Mouse (Mus musculus): ENCODE measurements at regions not wholly inside any gene's neighbourhood (a gene's known extent, or its start where the extent isn't known, plus 50 kb on each side); places are given as distances from the start of the nearest gene placed in this dataset.
"Not testable (repeated sequence)": the region's sequence is repeated elsewhere in the genome, so short reads cannot be mapped to it uniquely, and the experiment has no call there.

DNA sequence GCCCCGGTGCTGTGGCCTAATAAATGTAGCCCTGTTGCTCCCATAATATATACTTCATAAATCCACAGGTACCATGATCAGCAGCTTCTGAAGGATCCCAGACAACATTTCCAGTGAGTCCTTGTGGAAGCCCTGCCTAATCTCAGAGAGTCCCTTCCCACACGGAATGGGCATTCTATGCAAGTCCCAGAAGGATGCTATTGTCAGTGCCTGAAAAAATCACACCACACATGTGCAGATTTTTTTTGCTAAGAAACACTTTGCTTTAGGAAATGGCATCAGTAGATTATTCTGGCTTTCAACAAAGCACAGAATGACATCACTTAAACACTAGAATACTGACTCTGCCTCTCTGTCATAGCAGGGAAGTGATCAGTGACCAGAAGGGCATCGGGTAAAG lies 456.6 kb upstream of the Cdh5 start:
- DNase-seq (ENCODE audit: low spot score): no peak

DNA sequence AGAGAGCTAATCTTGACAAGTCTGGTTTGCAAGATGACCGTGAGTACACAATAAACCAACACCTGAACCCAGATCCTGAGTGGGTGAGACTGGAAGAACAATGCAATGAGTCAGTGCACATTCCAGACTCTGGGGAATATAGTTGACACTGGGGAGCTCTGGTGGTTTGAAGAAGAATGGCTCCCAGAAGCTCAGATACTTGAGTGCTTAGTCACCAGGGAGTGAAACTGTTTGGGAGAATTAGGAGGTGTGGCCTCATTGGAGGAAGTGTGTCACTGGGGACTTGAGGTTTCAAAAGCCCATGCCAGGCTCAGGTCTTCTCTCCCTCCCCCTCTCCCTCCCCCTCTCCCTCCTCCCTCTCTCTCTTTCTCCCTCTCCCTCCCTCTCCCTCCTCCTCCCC lies 436.6 kb upstream of the Cdh5 start:
- no peak for DNase-seq (ENCODE audit: low spot score)

DNA sequence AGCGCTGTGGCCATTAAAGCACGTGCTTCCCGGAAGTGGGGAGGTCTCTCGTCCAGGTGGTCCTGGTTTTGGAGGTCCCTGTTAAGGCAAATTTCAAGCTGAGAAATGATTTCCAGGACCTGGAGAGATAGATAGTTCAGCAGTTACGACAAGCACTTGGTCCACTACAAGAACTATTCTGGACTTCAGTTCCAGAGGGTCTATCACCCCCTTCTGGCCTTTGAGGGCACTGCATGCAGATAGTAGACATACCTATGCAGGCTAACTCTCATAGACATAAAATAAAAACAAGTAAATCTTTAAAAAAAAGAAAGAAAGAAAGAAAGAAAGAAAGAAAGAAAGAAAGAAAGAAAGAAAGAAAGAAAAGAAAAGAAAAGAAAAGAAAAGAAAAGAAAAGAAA lies 415.2 kb upstream of the Cdh5 start:
- DNase-seq (ENCODE audit: low spot score): not testable (repeated sequence)

DNA sequence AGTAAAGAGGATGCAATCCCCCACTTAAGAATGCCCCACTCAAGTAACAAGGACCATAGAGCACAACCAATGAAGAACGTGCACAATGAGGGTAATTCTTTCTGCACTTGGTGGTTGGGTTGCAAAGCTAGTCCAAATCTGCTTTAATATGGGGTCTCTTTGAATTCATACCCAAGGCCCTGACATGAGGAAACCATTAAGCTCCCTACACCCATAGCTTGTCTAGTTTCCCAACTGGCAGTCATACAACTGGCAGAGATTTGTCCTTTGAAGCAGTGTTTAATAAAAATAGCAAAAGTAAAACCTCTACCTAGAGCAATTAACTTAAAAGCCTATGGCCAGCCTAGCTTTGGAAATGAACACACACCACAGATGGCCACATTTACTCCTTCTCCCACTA lies 411.0 kb upstream of the Cdh5 start:
- no peak for DNase-seq (ENCODE audit: low spot score)

DNA sequence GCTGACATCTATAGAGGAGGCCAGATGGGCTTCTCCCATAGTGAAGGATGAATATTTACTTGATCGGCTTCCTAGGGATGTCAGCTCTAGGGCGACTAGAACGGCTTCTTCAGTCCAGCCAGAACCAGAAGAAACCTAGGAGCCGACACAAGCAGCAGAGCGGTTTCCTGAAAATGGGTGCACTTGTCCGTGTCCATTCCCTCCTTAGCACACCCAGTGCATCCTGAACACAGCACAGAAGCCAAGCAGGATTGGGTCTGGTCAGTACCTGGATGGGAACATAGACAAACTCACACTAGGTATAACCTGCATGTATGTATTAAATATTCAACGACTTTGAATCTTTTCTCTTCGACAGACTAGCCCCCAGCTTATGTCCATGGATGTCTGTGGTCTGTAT lies 407.9 kb upstream of the Cdh5 start:
- DNase-seq (ENCODE audit: low spot score): no peak

DNA sequence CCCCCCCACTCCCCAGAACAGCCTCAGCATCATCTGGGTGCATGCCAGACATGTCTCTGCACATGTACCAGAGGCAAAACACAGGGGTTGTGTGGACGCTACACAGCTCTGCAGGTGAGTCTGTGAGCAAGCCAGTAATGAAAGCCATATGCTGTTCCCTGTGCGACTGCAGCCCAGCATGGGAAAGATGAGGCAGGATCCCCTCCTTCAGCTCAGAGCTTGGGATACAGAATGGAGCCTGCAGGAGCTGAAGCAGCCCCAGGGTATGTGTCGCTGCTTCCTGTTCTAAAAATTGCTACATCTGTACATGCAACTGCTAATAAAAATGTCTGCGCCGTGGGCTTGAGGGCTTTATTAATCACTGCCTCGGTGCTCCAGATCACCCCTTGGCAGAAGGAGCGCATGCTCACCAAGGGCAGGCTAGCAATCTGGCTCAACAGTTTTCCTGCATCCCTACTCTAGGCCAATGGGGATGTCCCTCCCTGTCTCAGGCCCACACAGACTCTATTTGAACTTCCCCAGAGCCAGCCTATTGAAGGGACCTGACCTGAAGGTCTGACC lies 407.0 kb upstream of the Cdh5 start:
- DNase-seq (ENCODE audit: low spot score): no peak

DNA sequence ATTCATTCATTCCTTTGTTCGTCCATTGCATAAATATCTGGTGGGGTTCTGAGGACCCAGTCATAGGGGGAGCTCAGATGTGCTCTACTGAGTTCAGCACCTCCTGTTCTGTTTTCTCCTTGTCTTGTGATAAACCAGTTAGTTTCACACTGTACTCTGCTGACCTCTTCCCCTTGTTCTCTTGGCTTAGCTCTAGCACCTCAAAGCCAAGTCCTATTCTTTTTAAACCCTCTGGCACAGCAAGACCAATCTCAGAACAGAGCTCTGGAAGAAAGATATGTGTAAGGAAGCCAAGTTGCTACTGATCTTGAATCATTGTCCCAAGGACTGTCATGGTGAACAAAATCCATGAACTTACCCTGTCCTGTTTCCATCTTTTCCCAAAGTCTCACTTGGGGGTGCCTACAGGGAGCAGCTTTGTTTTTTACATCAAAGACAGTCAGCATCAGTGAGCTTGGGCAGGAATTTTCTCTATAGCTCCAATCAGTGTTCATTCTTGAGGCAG lies 402.4 kb upstream of the Cdh5 start:
- no peak for DNase-seq (ENCODE audit: low spot score)

DNA sequence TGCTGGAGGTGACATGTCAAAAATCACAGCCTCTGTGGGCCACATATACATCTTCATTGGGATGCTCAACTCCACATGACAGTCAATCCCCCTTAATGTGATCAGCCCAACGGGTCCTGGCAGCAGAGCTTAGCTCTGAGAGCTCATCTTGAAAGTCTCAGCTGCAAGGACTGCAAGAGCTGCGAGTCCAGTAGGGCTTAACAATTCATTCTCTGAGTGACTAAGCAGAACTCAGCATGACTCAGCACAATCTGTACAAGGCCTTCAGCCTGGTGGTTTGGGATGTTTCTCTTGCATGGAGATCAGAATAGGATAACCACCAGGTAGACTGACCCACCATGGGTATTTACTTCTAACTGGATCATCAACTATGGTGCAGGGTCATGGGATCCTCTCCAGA lies 399.2 kb upstream of the Cdh5 start:
- DNase-seq (ENCODE audit: low spot score): no peak

DNA sequence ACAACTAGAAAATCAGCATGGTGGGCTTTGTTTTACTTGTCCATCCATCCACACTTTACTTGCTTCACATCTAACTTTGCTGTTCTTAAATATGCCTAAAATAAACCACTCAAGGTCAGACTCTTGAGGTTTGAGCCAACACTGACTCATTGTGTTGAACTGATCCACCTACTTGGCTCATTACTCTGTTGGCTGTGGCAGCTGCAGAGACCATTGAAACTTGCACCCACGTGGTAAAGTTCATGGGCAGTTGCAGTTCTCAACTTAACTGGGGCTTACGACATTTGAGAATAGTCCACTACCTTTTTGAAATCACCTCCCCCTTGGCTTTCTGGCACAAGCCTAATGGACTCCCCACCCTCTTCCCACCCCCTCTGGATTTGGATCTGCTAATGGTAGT lies 395.3 kb upstream of the Cdh5 start:
- DNase-seq (ENCODE audit: low spot score): no peak

DNA sequence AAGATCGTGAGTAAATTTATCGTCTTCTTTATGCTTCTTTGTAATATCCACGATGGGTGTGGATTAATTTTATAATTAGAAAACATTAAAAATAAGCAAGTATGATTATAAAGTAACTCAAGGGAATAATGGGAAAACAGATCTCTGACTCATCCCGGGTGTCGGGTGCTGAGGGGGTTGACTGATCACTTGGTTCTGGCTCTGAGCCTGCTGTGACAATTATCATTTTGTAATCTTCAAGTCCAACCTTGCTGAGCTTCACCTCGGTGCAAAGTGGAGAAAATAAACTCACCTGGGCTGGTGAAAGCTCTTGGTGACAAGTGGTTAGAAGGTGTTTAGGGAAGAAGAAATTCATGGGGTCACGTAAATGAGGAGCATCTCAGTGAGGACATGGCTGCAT lies 390.6 kb upstream of the Cdh5 start:
- not testable (repeated sequence) for DNase-seq (ENCODE audit: low spot score)

DNA sequence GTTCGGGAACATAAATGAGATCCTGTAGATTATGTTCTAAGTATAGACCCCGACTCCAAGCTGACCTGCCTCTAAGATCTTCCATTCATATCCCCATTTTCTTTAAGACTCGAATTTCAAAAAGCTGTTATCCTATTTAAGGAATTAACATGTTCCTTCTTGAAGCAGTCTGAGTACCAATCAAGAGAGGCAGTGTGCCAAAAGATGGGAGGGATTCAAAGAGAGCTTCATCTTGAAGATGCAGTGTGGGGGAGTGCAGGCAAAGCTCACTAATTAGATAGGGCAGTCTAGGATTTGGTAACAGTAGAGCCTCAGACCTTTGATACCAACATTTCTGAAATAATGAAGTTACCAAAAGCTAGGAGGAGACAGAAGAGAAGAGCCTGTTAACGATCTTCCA lies 383.7 kb upstream of the Cdh5 start:
- DNase-seq (ENCODE audit: low spot score): no peak

DNA sequence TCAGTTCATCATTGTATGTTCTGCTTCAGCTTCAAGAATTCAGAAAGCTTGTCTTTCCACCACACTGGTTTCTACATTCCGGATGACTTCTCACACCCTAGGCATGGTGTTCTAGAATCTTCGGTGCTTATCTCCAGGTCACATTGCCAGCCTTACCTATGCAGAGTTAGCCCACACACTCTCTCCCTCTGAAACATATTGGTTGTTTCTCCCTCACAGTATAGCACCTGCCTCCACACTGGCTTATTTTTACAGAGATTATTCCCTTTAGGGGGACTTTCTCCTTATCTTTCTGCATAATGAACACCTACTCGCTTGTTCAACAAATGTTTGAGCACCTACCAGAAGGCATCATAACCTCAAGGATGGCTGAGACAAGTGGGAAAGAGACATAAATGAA lies 368.0 kb upstream of the Cdh5 start:
- DNase-seq (ENCODE audit: low spot score): no peak

DNA sequence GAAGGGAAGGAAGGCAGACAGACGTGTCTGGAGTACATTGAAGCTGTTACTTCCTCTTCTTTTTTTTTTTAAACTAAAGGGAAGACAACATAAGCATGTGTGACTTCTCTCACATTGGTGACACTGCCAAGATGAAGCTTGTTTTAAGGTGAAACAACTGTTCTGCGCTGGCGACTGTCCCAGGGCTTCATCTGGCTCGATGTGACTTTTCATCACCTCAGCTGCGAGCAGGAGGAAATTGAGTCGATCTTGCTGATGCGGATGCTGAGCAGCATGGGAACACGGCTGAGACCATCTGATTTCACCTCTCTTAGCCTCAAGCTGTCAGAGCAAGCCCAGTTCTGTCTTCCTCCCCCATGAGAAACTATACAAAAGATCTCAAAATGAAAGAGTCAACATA lies 363.1 kb upstream of the Cdh5 start:
- DNase-seq (ENCODE audit: low spot score): no peak

DNA sequence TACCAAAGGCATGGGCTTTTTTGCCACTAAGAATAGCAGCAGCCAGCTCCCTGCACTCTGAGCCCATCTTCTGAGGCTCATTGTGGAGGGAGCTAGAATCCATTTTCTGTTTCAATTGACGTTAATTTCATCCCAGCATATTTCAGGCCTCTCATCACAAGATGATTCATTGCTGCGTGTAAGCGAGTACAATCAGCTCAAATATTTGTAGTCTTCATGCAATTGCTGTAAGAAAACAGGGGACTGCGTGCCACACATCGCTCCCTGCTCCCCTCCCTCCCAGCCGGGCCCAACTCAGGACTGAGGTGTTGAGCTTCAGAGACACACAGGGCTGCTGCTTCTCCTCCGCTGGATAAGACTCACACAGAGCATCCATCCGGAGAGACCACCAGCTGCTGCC lies 360.0 kb upstream of the Cdh5 start:
- no peak for DNase-seq (ENCODE audit: low spot score)

DNA sequence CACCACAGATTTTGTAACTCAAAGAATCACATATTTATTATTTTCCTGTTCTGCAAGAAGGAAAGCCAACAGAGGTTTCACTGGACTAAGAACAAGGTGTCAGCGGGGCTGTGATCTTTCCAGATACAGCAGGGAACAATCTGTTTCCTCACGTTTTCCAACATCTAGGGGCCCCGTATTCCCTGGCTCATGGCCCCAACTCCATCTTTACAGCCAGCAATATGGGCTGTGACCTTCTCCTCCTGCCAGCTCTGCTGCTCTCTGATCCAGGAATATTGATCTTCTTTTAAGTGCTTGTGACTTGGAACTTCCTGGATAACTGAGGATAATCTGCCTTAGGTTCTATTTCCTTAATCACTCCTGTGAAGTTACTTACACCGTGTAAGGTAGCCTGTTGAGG lies 352.7 kb upstream of the Cdh5 start:
- no peak for DNase-seq (ENCODE audit: low spot score)

DNA sequence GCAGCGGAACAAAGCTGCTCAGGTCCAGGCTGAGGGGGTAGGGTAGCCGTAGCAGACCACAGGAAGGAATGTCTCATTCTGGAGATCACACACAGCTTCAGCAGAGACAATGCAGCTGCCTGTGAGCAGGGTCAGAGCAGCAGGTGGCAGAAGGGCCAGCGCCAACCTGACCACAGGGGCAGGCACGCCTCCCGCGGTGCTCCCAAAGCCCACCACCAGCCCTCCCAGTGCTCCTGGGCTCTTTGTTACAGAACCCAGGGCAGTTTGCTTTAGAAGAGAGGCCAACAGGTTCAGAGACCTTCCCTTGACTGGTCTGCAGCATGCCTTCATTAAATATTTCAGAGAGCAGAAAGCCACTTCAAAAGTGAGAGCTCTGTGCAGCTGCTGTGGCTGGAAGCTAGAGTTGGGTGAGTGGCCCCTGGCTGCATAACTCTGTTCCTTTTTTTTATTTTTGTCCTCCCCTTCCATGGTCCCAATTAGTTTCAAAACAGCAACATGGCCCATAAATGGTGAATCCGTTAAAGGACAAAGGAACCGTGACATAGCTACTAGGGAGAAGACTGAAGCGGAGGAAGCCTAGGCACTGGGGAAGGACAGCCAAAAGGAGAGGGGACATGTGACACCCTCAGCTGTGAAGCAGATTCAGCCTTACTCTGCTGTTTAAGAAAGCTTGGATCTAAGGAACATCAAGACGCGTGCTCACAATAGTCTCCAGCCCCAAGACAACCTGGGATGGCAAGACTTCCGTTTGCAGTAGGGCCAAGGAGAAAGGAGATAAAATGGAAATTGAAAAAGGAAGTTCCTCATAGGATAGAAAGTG lies 350.9 kb upstream of the Cdh5 start:
- DNase-seq (ENCODE audit: low spot score): no peak

DNA sequence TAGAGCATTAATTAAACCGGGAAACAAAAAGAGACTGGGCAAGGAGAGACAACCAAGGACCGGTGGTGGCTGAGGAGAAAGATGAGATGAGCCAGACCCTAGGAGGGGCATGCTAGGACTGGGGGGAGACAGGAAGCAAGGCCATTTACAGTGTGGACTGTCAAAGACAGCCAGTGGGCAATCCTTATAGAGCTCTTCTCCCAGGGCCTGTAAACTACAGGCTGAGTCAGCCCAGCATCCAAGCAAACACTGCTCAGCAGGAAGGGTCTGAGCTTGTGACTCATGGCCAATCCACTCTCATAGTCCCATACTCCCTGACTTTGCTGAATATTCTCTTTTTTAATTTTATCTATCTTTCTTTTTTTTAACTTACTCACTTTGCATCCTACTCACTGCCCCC lies 350.3 kb upstream of the Cdh5 start:
- DNase-seq (ENCODE audit: low spot score): no peak

DNA sequence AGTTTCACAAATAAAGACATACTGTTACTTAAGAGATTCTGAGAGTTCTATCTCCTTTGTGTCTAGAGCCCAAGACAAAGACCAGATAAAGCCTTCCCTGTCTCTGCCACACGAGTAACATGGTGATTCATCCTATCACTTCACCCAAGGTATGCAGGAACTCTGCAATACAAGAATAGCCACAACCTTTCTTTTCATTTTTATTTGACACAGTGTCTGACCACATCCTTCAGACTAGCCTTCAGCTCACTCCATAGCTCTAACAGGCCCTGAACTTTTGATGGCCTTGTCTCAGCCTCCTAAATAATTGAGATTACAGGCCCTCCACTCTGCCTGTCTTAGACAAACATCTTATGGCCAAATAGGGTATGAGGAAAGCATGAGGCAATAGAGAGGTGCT lies 337.6 kb upstream of the Cdh5 start:
- no peak for DNase-seq (ENCODE audit: low spot score)

DNA sequence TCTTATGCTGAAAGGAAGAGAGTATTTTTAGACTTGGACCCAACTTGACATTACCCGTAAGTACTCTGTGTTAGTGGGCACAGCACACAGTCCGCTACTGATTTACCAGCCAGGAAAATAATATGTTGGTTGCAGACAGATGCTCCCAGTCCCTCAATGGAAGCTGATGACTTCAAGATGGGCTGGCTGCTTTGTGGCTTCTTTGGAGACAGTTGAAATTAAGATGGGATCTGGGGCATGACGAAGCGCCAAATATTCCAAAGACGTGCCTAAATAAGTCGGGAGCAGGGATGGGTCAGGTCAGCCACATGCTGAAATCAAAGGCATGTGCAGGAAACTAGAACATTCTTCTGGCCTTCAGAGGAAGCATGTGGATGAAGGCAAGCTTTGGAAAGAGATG lies 321.8 kb upstream of the Cdh5 start:
- no peak for DNase-seq (ENCODE audit: low spot score)

DNA sequence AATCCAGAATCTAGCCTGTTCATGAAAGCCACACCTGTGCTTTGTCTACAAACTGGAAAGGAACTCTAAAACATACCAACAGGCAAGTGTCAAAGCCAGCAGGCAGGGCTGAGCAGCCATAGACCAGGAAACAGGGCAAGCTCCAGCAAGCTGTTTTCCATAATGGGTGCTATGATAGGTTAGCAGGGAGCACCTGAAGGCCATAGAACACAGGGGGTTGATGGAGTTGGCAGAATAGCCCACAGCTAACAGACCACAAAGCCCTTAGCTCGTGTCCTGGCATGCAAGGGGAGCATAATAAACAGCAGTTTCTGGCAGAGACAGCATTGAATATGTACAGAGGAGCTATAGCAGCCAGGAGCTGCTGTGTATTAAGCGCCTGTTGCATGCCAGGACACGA lies 313.1 kb upstream of the Cdh5 start:
- no peak for DNase-seq (ENCODE audit: low spot score)

DNA sequence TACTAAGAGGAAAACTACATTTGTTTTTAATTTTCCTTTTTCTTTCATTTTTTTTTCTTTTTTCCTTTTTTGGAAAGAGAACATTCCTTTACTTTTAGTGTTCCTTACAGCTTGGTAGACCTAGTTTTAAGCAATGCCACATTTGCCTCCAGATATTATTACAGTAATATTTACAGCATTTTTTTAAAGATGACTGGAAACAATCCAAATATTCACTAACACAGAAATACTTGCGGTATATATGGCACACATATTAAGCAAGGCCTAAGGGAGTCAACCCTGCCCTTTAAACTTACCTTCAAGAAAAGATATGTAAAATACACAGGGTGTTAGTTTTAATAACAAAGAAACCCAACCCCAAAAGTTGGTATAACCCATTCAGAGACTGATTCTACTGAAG lies 308.1 kb upstream of the Cdh5 start:
- no peak for DNase-seq (ENCODE audit: low spot score)

DNA sequence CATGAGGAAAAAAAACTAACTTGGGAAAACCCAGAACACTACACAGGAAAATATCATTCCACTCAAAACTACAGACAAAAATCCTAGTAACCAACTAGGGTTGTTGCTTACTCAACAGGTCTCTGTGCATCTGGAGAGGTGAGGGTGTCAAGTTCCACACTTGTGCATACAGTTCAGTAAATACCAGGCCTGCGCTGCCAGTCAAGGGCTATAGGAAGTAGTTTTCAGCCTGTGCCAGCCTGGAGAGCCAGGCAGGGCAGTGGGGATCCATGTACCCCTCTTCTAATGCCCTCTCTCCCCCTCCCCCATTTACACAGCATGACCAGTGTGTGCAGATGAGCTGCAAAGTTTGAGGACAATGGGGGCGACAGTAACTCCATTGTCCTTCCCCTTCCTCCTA lies 302.8 kb upstream of the Cdh5 start:
- not testable (repeated sequence) for DNase-seq (ENCODE audit: low spot score)

DNA sequence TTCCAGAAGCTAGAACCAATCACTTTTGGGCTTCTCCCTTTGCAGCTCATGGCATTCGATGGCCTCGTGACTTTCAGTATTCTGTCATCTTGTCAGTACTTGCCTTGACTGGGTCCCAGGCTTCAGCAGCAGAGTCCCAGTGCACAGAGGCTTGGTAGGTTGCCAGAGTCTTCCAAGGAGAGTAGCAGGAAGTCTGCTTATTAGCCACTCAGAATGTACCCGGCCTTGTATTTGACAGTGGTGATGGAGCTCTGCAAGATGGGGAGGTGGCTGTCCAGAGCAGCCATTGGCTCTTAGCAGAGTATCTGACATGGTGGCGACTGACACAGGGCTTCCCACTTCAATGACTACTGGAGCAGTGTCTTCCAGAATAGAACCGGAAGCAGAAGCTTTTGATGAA lies 293.3 kb upstream of the Cdh5 start:
- no peak for DNase-seq (ENCODE audit: low spot score)

DNA sequence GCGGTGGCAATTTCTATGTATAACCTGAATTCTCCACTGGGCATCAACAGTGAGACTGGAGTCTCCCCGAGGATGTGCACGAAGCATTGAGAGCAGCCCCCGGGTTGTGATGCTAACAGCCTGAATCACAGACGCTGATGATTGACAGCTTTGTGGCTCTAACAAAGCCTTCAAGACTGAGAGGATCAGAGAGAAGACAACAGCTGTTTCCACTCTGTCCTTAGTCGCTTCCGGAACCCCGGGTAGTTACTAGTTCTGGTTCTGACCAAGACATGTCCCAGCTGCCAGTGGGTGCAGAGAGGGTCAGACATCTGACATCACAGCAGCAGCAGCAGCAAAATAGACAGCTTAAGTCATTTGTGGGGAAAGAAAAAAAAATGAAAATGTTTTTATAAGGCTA lies 292.8 kb upstream of the Cdh5 start:
- no peak for DNase-seq (ENCODE audit: low spot score)
